Mouse (Mus musculus): ENCODE results near the gene Magi1.
"Not testable (repeated sequence)": the region's sequence is repeated elsewhere in the genome, so short reads cannot be mapped to it uniquely, and the experiment has no call there.

The Magi1 gene

DNA sequence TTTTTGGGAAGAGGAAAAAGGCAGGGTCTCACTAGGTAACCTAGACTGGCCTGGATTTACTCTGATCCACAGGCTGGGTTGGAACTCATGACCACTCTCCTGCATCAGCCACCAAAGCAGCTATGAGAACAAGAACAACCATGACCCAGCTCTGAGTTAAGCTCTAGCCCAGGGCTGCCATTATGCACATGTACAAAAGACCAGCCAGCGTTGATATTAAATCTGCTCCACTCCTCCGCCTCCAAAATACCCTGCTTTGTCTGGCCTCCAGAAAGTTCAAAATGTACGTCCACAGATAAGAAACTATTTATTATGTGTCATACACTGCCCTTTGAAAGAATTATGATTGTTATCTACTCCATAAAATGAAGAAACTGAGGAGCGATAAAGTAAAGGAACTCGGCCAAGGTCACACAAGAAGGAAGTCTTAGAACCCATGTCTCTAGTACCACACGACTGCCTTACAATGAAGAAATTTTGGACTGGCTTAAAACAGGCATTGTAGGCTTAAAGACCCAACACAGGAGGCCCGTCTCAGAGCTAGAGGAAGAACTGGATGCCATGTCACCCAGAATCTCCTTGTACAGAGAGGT lies 223.0 kb downstream of the Magi1 start:
- no peak for DNase-seq (ENCODE audit: low read depth)

DNA sequence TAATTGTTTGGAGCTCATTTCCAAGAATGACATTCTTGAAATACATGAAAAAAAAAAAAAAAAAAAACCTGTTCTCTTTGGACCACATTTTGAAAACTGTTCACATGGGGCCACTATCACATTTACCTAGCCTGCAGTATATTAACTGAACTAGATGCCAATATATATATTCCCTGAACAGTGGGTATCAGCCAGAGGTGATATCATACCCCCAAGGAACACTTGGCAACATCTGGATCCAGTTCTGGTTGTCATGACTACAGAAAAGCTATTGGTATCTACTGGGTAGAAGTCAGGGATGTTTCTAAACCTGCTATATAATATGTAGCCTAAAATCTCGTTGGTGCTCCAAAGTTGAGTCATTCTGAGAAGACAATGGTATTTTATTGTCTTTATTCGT lies 224.6 kb downstream of the Magi1 start:
- no peak for DNase-seq (ENCODE audit: low read depth)

DNA sequence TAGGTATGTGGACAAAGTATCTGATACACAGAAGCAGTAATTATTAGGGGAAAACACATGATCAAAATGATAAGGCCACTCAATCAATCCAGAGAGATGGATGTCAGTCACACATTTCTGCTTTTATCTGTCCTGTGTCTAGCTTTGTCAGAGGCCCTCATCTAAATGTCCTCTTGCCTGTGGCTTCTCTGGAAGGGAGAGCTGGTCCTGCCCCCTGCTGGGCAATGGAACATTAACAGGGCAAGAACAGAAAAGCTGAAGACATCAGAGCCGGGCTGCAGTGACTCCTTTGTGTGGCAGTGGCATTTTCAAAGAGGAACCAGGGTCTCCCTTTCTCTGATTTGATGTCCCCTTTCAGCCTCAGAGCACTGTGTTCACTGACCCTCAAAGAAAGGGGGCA lies 229.8 kb downstream of the Magi1 start:
- no peak for DNase-seq (ENCODE audit: low read depth)

DNA sequence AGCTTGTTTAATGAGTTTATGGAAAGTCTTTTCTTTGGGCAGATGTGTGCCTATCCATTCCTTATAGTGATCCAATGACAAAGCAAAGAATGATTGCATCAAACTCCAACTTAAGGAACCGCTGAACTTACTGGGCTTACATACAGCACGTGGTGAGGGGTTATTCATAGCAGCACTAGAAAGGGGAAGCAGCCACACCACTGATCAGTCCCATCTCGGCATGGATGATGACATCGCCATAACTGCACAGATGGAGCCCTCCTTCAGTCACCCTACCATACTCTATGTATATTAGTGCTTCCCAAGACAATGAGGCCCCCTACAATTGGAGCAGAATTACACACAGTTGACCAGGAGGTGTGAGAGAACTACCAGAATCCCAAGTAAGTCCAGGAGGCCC lies 238.5 kb downstream of the Magi1 start:
- no peak for DNase-seq (ENCODE audit: low read depth)

DNA sequence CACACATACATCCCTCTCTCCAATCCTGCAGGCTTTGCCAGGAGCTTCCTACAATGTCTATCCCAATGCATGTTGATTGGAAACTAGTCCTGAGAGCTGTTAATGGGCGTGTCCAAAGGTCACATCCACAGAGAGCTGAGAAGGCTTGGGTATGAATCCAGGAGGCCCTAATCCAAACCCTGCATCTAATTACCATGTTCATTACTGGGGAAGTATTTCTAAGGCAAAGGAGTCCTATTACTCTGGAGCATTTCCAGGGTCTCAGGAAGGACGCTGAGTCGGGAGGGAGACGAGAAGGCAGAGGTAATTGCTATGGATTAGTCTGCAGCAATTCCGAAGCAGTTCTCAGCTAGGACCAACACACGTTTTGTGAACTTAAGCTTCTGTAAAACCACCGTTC lies 240.3 kb downstream of the Magi1 start:
- DNase-seq (ENCODE audit: low read depth) = no peak

DNA sequence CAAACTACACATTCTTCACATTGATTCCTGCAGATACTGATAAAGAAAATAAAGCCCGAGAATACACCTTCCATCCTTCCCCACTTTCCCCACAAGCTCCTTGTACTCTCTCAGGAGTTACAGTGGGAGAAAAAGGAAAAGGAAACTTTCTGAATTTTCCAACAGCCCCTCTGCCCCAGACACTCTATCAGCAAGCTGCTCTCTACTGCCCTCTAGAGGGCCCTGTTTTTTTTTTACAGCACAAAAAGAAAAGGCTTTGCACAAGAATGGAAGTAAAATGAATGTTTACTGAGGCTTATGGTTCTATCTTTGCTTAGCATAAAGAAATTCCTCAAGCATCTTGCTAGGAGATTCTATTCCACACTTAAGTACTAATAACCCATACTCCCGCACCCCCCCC lies 243.6 kb downstream of the Magi1 start:
- DNase-seq (ENCODE audit: low read depth) = no peak

DNA sequence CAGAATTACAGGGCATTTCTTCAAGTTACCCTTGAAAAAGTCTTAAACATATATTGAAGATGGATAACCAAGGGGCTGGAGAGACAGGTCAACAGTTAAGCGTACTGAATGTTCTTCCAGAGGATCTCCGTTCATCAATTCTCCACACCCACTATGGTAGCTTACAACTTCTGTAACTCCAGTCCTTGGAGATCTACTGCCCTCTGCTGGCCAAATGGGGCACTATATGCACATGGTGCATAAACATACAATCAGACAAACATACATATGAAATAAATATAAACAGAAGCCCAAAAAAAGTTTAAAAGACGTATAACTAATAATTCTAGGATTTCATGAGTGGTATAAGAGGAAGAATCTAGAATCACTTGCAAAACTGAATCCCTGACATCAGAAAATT lies 244.8 kb downstream of the Magi1 start:
- no peak for DNase-seq (ENCODE audit: low read depth)

DNA sequence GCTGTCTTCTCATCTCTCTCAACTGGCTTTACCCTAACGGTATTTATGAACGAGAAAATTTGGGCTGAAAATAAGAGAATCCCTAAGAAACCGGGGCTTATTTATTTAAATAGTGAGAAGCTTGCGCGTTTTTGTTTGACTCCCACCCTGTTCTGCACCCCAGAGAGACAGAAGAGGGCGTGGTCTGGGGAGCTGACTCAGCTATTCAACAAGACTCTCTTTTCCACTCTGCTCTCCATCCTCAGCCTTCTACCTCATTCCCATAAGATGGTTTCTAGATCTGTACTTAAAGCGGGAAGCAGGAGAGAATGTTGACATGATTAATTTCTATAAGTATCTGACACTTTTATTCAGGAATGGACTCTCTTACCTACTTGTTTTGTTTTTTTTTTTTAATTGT lies 247.2 kb downstream of the Magi1 start:
- no peak for DNase-seq (ENCODE audit: low read depth)

DNA sequence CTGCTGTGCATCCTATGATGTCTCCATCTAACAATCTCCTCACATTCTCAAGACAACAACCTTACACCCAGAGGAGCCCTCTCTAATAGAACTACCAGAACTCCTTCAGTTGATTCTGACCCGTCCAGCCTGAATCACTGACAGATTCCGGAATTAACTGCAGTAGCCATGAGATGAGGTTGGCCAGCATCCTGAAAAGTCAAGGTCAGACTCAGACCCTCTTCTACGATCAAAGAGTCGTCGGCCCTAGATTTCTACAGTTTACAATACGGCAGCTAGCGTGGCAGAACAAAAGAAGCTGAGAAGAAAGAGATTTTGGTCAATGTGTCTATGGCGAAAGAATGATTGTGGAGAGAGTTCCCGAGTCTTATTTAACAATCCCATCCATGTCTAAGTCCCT lies 257.4 kb downstream of the Magi1 start:
- no peak for DNase-seq (ENCODE audit: low read depth)

DNA sequence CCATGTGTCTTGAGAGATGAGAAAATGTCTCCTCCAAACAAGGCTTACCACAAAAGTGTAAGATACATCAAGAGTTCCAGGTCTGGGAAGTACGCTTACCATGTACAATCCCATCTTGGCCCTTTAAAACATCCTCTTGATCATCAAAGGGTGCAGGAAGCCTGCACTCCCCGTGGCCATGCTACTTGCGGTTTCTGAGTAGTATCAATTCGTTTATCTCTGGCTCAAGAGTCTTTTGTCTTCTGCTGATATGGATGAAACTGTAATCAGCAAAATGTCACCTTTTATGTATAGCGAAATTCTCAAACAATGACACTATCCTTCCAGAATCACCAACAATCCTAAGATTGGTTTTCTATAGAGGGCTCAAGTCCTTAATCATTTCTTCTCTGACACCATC lies 261.3 kb downstream of the Magi1 start:
- no peak for DNase-seq (ENCODE audit: low read depth)

DNA sequence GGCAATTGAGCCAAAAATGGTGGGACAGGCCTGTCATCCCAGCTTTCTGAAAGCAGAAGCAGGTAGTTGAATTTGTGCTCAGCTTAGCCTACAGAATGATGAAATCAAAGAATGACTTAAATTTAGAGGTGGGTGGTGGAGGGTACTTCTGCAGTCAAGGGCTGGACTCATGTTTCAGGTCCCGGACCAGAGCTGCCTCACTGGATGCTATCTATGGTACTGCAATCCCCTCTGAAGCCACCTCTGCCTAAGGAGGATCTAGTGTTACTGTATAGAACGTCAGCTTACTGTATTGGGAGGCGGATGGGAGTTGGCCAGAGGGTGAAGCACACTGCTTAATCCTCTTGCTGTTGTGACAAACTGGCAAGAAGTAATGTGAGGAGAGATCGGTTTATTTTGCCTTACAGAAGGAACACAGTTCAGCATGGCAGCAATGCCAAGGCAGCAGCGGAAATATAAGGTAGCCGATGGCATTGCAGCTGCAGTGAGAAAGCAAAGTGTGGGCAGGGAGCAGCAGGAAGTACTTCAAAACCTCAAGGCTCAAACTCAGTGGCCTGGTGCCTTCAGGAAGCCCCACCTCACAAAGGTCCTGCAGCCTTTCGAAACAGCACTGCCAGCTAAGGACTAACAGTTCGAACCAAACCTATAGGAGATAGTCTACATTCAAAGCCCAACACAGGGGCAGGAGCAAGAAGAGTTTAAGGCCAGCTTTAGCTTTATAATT lies 262.3 kb downstream of the Magi1 start:
- DNase-seq (ENCODE audit: low read depth) = no peak

DNA sequence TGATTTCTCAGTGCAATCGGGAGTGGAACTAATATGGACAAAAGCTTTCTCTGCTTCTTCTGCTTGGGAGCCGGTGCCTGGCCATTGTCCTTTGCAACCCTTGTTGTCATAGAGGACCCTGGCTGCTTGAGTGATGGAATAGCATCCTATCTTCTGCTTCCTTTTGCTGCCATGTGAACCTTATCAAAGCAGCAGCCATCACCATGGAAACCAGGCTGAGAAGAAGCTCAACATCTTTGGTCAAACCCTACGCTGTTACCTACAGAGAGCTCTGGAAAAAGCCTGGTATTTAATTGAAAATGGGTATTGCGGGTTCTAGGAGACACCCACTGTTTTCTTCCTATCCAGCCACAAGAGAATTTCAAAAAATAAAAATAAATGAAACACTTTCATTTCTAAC lies 263.2 kb downstream of the Magi1 start:
- no peak for DNase-seq (ENCODE audit: low read depth)

DNA sequence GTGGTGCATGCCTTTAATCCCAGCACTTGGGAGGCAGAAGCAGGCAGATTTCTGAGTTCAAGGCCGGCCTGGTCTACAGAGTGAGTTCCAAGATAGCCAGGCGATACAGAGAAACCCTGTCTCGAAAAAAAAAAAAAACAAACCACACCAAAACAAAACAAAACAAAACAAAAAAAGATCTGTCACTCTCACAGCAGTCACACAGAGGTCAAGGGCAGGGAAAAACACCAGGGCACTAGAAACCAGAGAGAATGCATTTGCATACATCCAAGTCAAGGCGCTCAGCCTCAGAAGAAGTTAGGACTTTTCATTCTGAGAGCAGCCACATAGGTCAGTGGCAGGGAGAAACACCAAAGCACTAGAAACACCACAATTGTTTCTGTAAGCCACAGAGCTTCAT lies 263.8 kb downstream of the Magi1 start:
- no peak for DNase-seq (ENCODE audit: low read depth)

DNA sequence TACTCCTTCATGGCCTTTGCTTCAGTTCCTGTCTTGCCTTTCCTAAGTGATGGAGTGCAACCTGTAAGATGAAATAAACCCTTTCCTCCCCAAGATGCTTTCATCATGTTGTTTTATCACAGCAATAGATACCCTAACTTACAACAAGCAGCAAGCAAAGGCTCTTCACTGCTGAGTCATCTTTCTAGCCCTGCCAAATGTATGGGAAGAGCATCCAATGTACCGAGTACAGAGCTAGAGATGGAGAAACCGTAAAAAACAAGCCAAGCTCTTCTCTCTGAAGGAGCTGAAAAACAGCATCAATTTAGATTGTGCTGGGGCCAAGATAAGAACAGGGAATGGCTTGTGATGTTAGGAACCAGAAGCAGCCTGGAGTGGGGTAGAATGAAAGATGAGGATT lies 270.0 kb downstream of the Magi1 start:
- DNase-seq (ENCODE audit: low read depth) = no peak

DNA sequence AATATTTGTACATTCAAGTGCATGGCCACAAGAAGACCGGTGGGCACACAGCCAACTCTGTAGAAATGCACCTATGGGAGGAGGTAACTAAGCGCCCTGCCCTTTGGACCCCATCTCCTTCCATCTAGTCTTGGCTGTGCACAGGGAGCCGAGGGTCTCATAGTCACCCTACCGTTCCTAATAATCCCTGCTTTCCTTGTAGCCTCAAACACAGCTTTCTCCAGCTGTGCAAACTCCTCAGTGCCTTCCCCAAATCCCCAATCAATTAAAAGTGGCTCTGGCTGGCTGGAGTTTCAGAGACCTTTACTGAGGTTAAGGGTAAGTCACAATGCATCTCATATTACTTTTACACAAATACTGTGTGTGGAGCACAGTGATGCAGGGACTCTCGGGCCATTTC lies 271.8 kb downstream of the Magi1 start:
- DNase-seq (ENCODE audit: low read depth) = no peak

DNA sequence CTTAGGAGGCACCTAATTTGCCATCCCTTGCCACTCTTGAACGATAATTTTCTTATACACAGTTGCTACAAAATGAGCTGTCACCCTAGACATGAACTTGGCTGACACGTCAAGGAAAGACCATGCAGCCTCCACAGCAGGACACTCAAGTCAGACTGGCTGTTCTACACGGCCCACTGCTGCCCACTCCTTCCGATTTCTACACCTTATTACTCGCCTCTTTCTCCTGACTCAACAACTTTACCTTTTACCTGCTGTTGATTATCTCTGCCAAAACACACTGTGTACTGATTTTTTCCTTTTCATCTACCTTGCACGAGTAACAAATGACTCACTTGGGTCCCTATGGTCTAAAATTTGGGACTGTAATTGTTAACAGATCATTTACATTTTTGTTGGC lies 272.2 kb downstream of the Magi1 start:
- DNase-seq (ENCODE audit: low read depth) = no peak

DNA sequence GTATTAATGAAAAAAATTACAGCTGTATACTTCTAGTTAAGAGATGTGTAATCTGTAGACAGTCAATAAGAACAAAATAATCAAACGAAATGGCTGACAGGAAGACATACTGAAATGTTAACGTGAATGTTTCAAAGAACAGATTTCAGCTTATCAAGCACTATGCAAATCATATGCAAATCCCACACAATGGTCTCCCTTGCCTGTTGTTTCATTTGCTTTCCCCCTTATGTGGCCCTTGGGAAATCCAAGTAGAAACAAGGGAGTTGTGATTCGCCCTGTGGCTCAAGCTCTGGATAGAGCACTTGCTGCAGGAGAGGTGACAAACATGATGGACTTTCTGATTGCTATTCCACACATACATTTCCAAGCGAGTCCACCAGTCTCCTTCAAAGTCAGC lies 275.1 kb downstream of the Magi1 start:
- DNase-seq (ENCODE audit: low read depth) = no peak

DNA sequence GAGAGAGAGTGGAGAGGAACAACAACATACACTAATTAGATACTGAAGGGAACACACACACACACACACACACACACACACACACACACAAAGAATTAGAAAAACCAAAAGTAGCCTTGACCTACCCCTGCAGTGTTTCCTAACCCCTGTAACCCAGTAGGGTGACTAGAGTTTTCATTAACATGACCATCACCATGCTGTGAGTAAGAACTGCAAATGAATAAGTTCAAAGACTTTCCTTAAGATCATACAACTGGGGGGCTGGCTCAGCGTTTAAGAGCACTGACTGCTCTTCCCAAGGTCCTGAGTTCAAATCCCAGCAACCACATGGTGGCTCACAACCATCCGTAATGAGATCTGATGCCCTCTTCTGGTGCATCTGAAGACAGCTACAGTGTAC lies 280.1 kb downstream of the Magi1 start:
- DNase-seq (ENCODE audit: low read depth) = not testable (repeated sequence)

DNA sequence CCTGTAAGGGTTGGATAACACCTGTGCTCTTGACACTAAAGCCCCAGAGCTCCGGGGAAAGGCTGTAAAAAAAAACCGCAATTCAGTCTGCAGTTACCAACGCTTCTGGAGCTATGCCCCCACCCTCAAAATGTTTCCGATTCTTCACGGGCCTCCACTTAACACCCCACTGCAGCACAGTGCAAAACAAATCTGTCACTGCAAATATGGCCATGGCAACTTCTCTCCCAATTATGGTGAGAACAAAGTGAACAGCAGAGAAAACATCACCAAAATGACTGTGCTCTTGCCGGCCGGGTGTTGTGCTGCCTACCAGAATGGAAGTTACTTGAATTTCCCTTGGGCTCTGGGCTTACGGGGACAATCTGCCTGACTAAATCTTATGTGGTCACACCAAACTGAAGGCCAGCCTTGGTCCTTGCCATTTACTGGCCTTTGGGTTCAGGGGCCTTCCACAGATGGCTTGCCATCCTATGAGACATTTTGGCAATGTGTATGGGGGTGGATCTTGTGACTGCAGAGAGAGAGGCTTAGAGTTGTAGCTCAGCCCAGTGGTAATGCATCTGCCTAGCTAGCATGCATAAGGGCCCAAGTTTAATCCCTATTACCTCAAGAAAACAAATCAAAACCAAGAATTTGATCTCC lies 286.8 kb downstream of the Magi1 start:
- DNase-seq (ENCODE audit: low read depth) = no peak

DNA sequence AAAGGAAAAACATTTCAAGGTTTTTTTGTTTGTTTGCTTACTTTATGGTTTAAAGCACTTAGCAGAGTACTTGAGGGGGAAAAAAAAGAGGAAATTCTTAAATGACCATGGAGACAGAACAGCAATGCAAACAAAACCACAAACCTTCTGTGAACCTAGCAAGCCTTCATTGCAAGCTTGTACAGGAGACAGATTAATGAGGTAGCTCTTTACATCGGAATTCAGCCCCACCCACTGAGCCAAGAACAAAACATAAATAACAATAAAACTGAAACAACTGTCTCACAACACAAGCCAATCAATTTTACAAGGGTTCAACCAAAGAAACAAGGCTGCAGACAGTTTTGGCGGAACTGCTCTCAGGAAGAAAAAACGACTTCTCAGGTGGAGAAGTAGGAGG lies 296.2 kb downstream of the Magi1 start:
- no peak for DNase-seq (ENCODE audit: low read depth)

DNA sequence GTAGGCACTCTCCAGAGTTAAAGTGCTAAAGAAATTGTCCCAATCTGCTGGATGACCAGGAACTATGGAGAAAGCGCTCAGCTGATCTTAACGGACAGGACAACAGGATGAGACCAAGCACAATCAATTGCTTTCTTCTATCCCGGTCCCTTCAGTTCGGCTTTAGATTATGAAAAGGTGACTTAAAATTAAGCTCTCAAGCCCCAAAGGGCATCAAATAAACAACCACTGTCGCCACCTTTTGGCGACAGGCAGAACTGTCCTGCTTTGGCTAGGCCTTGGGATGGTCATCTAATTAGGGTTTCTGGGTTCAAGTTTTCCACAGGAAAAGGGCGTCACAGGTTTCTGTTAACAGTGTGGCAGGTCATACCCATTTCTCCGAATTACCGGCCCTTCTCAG lies 298.6 kb downstream of the Magi1 start:
- no peak for DNase-seq (ENCODE audit: low read depth)

DNA sequence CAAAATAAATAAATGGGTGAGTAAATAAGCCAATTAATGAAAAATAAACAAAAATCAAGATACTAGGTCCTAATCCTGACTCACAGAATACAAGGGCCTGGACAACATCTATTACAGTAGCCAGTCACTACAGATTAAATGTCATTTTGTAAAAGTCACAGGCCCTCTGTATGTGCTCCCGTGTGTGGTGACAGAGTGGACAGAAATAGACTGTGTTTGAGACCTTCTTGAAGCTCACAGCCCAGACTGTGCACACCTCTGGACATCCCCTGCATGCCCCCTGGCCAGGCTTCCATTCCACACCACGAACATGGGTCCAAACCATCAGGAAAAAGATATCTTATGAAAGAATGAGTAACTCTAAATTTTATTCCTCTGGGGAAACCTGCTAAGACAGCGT lies 300.2 kb downstream of the Magi1 start:
- DNase-seq (ENCODE audit: low read depth) = no peak

DNA sequence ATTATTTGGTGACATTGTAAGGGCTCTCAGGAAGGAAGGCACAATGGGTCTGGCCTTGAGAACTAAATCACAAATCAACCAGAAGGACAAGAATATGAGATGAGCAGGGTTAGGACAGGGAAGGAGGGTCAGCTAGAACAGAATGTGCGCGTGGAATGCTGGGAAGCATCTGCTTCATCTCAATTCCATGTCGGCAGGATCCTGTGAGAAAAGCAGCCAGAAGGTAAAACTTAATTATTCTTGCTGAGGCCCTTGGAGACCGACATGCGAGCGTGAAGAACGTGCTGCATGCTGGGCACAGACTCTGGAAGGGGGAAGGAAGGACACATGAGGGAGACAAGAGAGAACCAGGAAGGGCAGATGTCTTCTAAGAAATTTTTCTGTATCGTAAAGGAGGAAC lies 302.5 kb downstream of the Magi1 start:
- no peak for DNase-seq (ENCODE audit: low read depth)

DNA sequence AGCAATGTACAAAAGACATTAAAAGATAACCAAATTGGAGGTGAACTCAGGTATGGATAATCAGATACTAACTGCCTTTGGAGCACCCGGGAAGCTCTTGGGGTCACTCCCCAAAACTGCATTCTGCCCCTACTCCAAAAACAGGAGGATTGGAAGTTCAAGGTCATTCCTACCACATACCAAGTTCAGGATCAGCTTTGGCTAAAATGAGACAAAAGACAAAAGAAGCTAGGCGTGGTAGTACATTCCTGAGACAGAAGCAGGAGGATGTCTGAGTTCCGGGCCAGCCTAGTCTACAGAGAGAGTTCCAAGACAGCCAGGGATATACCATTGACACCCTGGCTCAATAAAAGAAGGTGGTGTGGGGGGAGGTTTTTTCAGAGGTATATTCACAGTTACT lies 304.5 kb downstream of the Magi1 start:
- no peak for DNase-seq (ENCODE audit: low read depth)
